Mouse (Mus musculus) neural tube, embryonic 12.5 days (tissue): ENCODE measurements at regions not wholly inside any gene's neighbourhood (a gene's known extent, or its start where the extent isn't known, plus 50 kb on each side); places are given as distances from the start of the nearest gene placed in this dataset.
"Not testable (repeated sequence)": the region's sequence is repeated elsewhere in the genome, so short reads cannot be mapped to it uniquely, and the experiment has no call there.

Source experiments
- ATAC-seq: fragments of 200-750 bp; cut with Nextera tagmentation; 2 replicates; pipeline ENCODE4 v1.8.0; 2017; ENCODE audit warnings: low read depth, mild to moderate bottlenecking, moderate TSS enrichment, moderate library complexity; ENCODE audit not compliant: low FRiP score
- H3K27ac ChIP-seq: fragments of 300-500 bp; sonication (generic); 2 replicates; pipeline ENCODE4 v1.5.1; 2016
- H3K27me3 ChIP-seq: fragments of 300-500 bp; sonication (generic); replicated peaks from 2 replicates; pipeline ENCODE4 v1.6.1; 2016; ENCODE audit warnings: mild to moderate bottlenecking
- H3K36me3 ChIP-seq: fragments of 300-500 bp; sonication (generic); 2 replicates; pipeline ENCODE4 v1.6.1; 2016; ENCODE audit warnings: mild to moderate bottlenecking
- H3K4me1 ChIP-seq: fragments of 300-500 bp; sonication (generic); 2 replicates; pipeline ENCODE4 v1.6.1; 2016
- H3K4me2 ChIP-seq: fragments of 300-500 bp; sonication (generic); replicated peaks from 2 replicates; pipeline ENCODE4 v1.6.1; 2016; ENCODE audit warnings: mild to moderate bottlenecking
- H3K4me3 ChIP-seq: fragments of 300-500 bp; sonication (generic); 2 replicates; pipeline ENCODE4 v1.5.1; 2016
- H3K9ac ChIP-seq: fragments of 300-500 bp; sonication (generic); 2 replicates; pipeline ENCODE4 v1.6.1; 2016; ENCODE audit warnings: mild to moderate bottlenecking
- H3K9me3 ChIP-seq: fragments of 300-500 bp; sonication (generic); 2 replicates; pipeline ENCODE4 v1.6.1; 2016; ENCODE audit warnings: mild to moderate bottlenecking
- WGBS: fragments of 180-500 bp; shearing (Covaris S2); methylation state at CpG from one replicate; pipeline ENCODE4 v1.1.7; 2016; 5-methylcytosine and 5-hydroxymethylcytosine counted together

DNA sequence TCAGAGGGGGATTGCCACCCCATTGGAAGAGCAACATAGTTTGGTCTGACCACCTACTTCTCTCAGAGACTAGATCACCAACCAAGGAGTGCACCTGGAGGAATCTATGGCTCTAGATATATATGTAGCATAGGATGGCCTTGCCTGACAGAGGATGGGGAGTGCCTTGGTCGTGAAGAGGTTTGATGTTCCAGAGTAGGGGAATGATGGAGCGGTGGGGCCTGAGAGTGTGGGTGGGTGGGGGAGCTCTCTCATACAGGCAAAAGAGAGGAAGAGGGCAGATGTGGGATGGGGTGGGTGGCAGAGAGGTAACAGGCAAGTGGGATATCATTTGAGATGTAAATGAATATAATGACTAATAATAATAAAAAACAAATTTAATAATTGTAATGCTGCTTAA lies 874.0 kb downstream of the Amy2a5 start:
- Histone ChIP-seq H3K27ac (no peak overlapping the region), H3K4me2 (no peak overlapping the region), H3K27me3 (no peaks in the 10 kb centered on the region), H3K9me3 (no peaks in the 10 kb centered on the region), H3K9ac (no peak overlapping the region), H3K4me1 (no peaks in the 10 kb centered on the region), H3K4me3 (no peak overlapping the region), H3K36me3 (no peaks in the 10 kb centered on the region)
- 77% methylated on average over 2 of the region's 2 CpGs for WGBS
- ATAC-seq: no peak

DNA sequence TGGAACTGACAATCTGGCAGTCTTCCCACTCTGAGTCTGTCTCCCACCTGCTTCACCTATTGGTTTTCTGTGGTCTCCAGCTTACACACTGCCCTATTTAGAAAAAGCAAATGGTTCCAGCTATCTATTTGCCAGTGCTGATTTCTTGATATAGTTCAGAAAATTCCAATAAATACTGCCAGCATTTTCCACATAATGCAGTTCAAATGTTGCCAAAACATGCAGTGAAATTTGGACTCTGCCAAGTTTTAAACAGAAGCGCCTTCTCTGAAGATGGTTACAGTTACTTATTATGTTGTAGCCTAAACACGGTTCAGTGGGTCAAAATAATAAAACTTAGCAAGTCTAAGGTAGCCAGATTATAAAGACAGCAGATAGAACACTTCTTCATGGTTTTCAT lies 912.8 kb downstream of the Amy2a5 start:
- no peak overlapping the region for H3K27ac ChIP-seq
- H3K4me1 ChIP-seq: no peaks in the 10 kb centered on the region
- no peak overlapping the region for H3K4me3 ChIP-seq
- 83% methylated on average over 2 of the region's 2 CpGs for WGBS
- H3K9me3 ChIP-seq: no peaks in the 10 kb centered on the region
- H3K4me2 ChIP-seq: no peak overlapping the region
- H3K9ac ChIP-seq: no peak overlapping the region
- no peak for ATAC-seq
- no peaks in the 10 kb centered on the region for H3K36me3 ChIP-seq
- H3K27me3 ChIP-seq: no peaks in the 10 kb centered on the region

DNA sequence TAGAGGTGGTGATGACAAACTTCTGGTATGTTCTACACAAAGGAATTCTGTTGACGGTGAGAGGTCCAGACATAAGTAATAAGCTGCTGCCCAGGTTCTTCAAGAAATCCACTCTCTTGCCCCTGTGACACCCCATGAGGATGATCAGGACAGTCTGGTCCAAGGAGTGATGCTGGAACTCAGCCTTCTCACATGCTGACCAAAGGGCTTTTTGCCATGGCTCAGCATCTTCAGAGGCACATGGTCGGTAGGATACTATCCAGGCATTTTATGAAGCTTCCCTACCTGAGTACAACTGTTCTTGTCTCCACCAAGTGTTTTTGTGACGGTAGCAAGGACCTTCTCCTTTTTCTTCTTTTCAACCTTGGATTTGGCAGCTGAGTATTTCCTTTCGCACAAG lies 927.5 kb downstream of the Amy2a5 start:
- no peak overlapping the region for H3K9ac ChIP-seq
- no peak for ATAC-seq
- no peaks in the 10 kb centered on the region for H3K4me1 ChIP-seq
- no peak overlapping the region for H3K4me3 ChIP-seq
- no peak overlapping the region for H3K4me2 ChIP-seq
- H3K36me3 ChIP-seq: no peaks in the 10 kb centered on the region
- WGBS: 89% methylated on average over 4 of the region's 4 CpGs
- no peak overlapping the region for H3K27ac ChIP-seq
- no peaks in the 10 kb centered on the region for H3K9me3 ChIP-seq
- no peaks in the 10 kb centered on the region for H3K27me3 ChIP-seq

DNA sequence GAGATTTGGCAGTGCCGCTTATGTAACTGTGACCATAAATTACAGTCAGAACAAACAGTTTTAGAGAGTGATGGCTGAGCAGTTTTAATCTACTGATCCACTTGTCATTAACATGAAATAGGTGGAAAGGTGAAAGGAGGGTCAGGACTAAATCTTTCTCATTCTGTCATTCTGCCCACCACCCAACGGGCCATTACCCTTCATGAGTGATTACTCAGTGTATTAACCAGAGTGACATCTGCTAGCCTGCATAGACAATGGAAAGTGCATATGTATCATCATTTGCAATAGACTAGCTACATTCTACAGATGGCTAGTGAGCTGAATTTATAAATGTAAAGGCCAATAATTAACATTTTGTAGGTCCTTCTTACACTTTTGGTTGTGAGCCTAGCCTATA lies 933.3 kb downstream of the Amy2a5 start:
- H3K9me3 ChIP-seq: no peaks in the 10 kb centered on the region
- no peak overlapping the region for H3K4me2 ChIP-seq
- H3K27ac ChIP-seq: no peak overlapping the region
- no peaks in the 10 kb centered on the region for H3K4me1 ChIP-seq
- WGBS: 34% methylated on average over 2 of the region's 2 CpGs
- H3K36me3 ChIP-seq: no peaks in the 10 kb centered on the region
- H3K9ac ChIP-seq: no peak overlapping the region
- peak; percentile 91 for ATAC-seq
- H3K4me3 ChIP-seq: no peak overlapping the region
- H3K27me3 ChIP-seq: no peaks in the 10 kb centered on the region

DNA sequence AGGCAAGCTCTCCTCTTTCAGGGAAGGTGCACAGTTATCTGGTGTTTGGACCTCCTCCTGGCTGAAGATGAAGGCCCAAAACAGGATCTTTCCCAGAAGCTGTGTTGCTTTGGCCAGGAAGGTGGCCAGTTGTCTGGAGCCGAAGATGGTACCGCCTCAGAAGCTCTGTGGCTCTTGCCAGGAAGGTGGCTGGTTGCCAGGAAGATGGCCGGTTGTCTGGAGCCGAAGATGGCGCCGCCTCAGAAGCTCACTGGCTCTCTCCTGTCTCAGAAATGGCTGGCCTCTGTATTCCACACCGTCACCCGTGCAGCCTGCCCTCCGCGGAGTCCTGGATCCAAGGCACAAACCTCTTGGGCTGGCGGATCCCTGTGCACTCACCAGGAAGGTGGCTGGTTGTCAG lies 937.4 kb downstream of the Amy2a5 start:
- WGBS: 91% methylated on average over 11 of the region's 11 CpGs
- not testable (repeated sequence) for H3K4me2 ChIP-seq

DNA sequence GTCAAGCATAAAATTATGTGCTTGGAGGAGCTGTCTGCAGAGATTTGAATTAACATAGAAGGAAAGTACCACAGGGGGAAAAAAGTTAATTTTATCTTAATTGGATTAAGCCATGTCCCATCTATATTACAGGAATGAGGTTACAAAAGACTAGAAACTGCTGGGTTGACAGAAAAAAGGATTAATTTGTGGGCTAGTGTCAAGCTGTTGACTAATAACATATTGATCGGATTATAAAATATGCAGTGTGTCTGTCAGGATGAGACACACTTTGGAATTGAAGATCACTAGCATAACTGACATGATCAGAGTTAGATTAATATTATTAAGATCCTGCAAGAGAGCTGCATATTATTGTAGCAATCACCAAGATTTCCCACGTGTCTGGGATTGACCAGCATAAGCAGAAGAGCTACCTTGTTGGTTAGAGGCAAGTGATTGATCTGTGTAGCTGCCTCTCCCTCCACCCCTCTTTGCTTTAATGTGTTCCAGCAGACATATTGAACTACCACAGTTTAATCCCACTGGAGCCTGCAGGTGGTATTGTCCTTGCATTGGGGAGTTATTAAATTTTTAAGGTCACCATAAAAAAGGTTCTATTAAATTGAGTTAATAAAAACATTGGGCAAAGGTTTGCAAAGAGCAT lies 979.7 kb downstream of the Amy2a5 start:
- H3K9me3 ChIP-seq: no peaks in the 10 kb centered on the region
- no peak overlapping the region for H3K27ac ChIP-seq
- no peaks in the 10 kb centered on the region for H3K27me3 ChIP-seq
- no peak overlapping the region for H3K4me2 ChIP-seq
- ATAC-seq: no peak
- H3K4me1 ChIP-seq: no peaks in the 10 kb centered on the region
- H3K9ac ChIP-seq: no peak overlapping the region
- no peaks in the 10 kb centered on the region for H3K36me3 ChIP-seq
- WGBS: 73% methylated on average over 2 of the region's 2 CpGs
- H3K4me3 ChIP-seq: no peak overlapping the region

More for the DNA sequence above, 937.4 kb downstream of the Amy2a5 start:
- H3K4me1 ChIP-seq, H3K36me3 ChIP-seq, ATAC-seq, H3K27ac ChIP-seq, H3K9me3 ChIP-seq, H3K9ac ChIP-seq, H3K4me3 ChIP-seq, H3K27me3 ChIP-seq: not testable (repeated sequence)

DNA sequence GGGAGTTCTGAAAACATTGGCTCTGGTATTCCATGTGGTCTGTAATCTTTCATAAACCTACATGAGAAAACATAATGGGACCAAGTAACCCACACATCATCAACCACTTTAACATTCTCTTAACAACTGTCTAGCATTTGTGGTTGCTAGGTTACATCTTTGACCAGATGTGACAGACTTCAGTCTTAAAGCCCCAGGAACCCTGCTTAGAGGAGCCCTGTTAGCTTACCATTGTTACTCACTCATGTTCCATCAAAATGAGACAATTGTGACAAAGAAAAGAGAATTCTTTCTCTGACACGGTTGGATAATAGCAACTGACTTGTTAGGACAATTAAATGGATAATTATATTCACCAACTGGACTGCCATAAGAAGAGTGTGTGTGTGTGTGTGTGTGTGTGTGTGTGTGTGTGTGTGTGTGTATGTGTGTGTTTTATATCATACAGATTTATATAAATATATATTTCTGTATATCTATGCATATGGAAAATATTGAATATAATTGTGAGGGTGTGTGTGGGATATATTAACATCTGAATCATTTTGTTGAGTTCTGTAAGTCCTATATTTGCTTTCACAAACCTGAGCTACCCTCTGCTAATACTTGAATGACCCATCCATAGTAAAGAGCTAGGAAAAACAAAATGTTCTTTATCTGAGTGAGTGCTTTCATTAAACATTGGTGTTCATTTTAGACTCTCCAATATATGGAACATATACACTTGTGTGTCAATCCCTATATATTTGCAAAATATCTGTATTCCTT lies 997.1 kb downstream of the Amy2a5 start:
- no peaks in the 10 kb centered on the region for H3K36me3 ChIP-seq
- no peak overlapping the region for H3K4me2 ChIP-seq
- no peak overlapping the region for H3K27ac ChIP-seq
- WGBS: 15% methylated on average over 1 of the region's 1 CpGs
- no peaks in the 10 kb centered on the region for H3K4me1 ChIP-seq
- no peak overlapping the region for H3K4me3 ChIP-seq
- H3K27me3 ChIP-seq: no peaks in the 10 kb centered on the region
- H3K9ac ChIP-seq: no peak overlapping the region
- H3K9me3 ChIP-seq: no peaks in the 10 kb centered on the region
- ATAC-seq: no peak

DNA sequence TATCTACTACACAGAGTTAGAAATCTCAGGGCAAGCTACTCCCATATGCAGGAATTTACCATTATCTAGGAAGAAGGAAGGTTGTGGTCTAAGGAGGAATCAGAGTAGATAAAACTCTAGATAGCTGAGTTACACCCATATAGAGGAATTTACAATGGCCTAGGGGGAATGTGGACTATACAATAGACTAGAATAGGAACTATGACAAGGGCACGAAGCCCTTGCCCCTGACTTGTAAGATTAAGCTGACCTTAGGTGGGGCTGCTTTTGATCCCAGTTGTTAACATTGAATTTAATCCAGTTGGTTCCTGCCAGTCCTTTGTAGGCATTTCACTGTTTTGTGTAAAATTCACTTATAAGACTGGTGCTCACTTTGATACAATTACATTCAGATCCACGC lies 1015.7 kb downstream of the Amy2a5 start:
- 91% methylated on average over 2 of the region's 2 CpGs for WGBS
- H3K4me2 ChIP-seq, H3K4me3 ChIP-seq, H3K9me3 ChIP-seq, H3K27me3 ChIP-seq, ATAC-seq, H3K4me1 ChIP-seq, H3K9ac ChIP-seq, H3K27ac ChIP-seq, H3K36me3 ChIP-seq: not testable (repeated sequence)

DNA sequence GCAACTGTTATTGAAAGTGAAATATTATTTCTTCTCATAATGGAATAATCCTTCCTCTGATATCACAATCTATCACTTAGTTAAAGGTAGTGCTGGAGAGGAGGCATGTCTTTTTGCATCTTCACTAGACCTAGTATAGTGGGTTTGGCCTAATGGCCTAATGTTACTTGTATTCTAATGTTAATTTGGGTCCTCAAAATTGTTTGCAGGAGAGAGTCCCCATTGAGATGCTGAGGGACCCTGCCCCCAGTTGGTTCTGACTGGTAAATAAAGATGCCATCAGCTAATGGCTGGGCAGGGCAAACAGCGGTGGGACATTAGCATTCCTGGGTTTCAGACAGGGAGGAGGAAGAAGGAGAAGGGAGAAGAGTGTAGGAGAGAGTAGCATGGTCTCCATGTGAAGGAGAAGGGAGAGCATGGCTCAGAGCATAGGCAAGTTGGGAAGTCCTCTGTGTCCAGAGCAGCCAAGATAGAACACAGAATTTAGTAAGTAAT lies 1019.0 kb downstream of the Amy2a5 start:
- H3K27ac ChIP-seq: no peak overlapping the region
- no peaks in the 10 kb centered on the region for H3K4me1 ChIP-seq
- WGBS: 3% methylated on average over 1 of the region's 1 CpGs
- no peak overlapping the region for H3K9ac ChIP-seq
- no peak overlapping the region for H3K4me3 ChIP-seq
- H3K36me3 ChIP-seq: no peaks in the 10 kb centered on the region
- H3K9me3 ChIP-seq: no peaks in the 10 kb centered on the region
- no peak overlapping the region for H3K4me2 ChIP-seq
- H3K27me3 ChIP-seq: no peaks in the 10 kb centered on the region
- ATAC-seq: no peak
